Mouse (Mus musculus) hindbrain, postnatal 0 days (tissue): Measurements from ENCODE around the gene Erv3. TPM values are rescaled to one million over a fixed set of nuclear protein-coding genes. Genes with fewer than 3 reads are reported as not detected.

Experiments used
- ATAC-seq: fragments of 200-750 bp; cut with Nextera tagmentation; 2 replicates; pipeline ENCODE4 v1.8.0; 2017; ENCODE audit warnings: mild to moderate bottlenecking, moderate TSS enrichment, moderate library complexity
- DNase-seq: peaks from one replicate; pipeline ENCODE4 v3.0.0-alpha.2; 2015; ENCODE audit warnings: low spot score
- H3K27ac ChIP-seq: fragments of 300-500 bp; sonication (generic); 2 replicates; pipeline ENCODE4 v1.5.1; 2014; ENCODE audit warnings: mild to moderate bottlenecking
- H3K27me3 ChIP-seq: fragments of 300-500 bp; sonication (generic); 2 replicates; pipeline ENCODE4 v1.6.1; 2014; ENCODE audit warnings: low read length, mixed read lengths; ENCODE audit not compliant: insufficient read depth
- H3K36me3 ChIP-seq: fragments of 300-500 bp; sonication (generic); 2 replicates; pipeline ENCODE4 v1.6.1; 2014; ENCODE audit warnings: low read length, mixed read lengths; ENCODE audit not compliant: insufficient read depth
- H3K4me1 ChIP-seq: fragments of 300-500 bp; sonication (generic); 2 replicates; pipeline ENCODE4 v1.6.1; 2014; ENCODE audit warnings: antibody characterized with exemption, low read length, mixed read lengths; ENCODE audit not compliant: insufficient read depth
- H3K4me2 ChIP-seq: fragments of 300-500 bp; sonication (generic); 2 replicates; pipeline ENCODE4 v1.6.1; 2014; ENCODE audit warnings: low read depth, mild to moderate bottlenecking, low read length, moderate library complexity, mixed read lengths
- H3K4me3 ChIP-seq: fragments of 300-500 bp; sonication (generic); 2 replicates; pipeline ENCODE4 v1.5.1; 2014; ENCODE audit warnings: low read length
- H3K9ac ChIP-seq: fragments of 300-500 bp; sonication (generic); replicated peaks from 2 replicates; pipeline ENCODE4 v1.6.1; 2014; ENCODE audit warnings: mild to moderate bottlenecking, low read length, moderate library complexity, mixed read lengths
- H3K9me3 ChIP-seq: fragments of 300-500 bp; sonication (generic); 2 replicates; pipeline ENCODE4 v1.6.1; 2016; ENCODE audit warnings: low read length, mixed read lengths
- CTCF ChIP-seq: IDR thresholded peaks from 2 replicates; pipeline ENCODE4 v1.5.1; 2016; ENCODE audit warnings: antibody characterized with exemption, control low read depth, low read depth
- WGBS: fragments of 180-500 bp; shearing (Covaris S2); extraction: QIAGEN DNeasy Blood & Tissue Kit; methylation state at CpG from one replicate; pipeline ENCODE4 v1.1.7; 2014; 5-methylcytosine and 5-hydroxymethylcytosine counted together
- polyA plus RNA-seq: library from polyadenylated mRNA; unstranded; fragments of >200 nt; fragmentation: Nextera tagmentation; extraction: Ambion mirVana; gene quantifications from 2 replicates; pipeline ENCODE4 v1.2.1, GENCODE M21; 2015
- total RNA-seq: library from RNA; depleted of rRNA; stranded (reverse); fragments of >200 nt; gene quantifications from 2 replicates; pipeline ENCODE4 v1.2.3, GENCODE M21; 2014

The Erv3 gene
- total and polyA plus RNA-seq, 2 experiments from 2014 or later = 0.04 TPM; not detected in 1

- H3K27me3 ChIP-seq = no peaks in the 10 kb centered on the region
- no peak overlapping the region for H3K4me2 ChIP-seq
- WGBS = 59% methylated on average over 5 of the region's 5 CpGs
- H3K9ac ChIP-seq = no peak overlapping the region
- no peak overlapping the region for H3K4me3 ChIP-seq
- no peaks in the 10 kb centered on the region for H3K4me1 ChIP-seq
- H3K27ac ChIP-seq = no peak overlapping the region
- ATAC-seq = no peak
- no peak for DNase-seq
- H3K36me3 ChIP-seq = no peaks in the 10 kb centered on the region
- TF ChIP-seq CTCF = no peak
- H3K9me3 ChIP-seq = no peaks in the 10 kb centered on the region
These were observed 45.5 kb upstream of the Erv3 start for GRCm38 (mm10) chr2:131905025-131905424.

DNA sequence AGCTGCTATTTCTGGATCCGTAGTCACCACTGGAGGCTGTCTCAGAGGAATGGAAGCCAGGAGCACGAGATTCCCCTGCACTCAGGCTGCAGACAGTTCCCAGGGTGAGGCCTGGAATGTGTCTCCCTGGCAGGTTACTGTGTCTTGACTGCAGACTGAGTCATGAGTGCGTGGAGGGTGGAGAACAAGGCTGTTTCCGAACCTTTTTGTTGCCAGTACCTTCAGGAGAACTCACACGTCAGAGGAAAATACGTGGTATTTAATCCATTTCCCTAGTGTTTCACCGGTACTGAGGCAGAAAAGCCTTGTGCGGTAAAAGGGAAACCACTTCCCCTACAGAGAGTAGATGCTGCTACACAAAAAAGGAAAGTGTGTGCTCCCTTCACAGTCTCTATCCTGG lies 43.3 kb upstream of the Erv3 start:
- no peaks in the 10 kb centered on the region for H3K9me3 ChIP-seq
- no peak overlapping the region for H3K4me2 ChIP-seq
- no peak for TF ChIP-seq CTCF
- H3K4me3 ChIP-seq = no peak overlapping the region
- H3K9ac ChIP-seq = no peak overlapping the region
- DNase-seq (no peak), ATAC-seq (no peak)
- H3K27ac ChIP-seq = no peak overlapping the region; the same call in 1 of the 2 replicates
- H3K27me3 ChIP-seq = no peaks in the 10 kb centered on the region
- no peaks in the 10 kb centered on the region for H3K4me1 ChIP-seq
- WGBS = 40% methylated on average over 8 of the region's 8 CpGs
- H3K36me3 ChIP-seq = no peaks in the 10 kb centered on the region

- H3K9ac ChIP-seq = no peak overlapping the region
- no peaks in the 10 kb centered on the region for H3K9me3 ChIP-seq
- 53% methylated on average over 3 of the region's 3 CpGs for WGBS
- no peaks in the 10 kb centered on the region for H3K27me3 ChIP-seq
- no peak for DNase-seq
- no peak overlapping the region for H3K27ac ChIP-seq
- ATAC-seq = no peak
- H3K4me2 ChIP-seq = no peak overlapping the region
- no peak overlapping the region for H3K4me3 ChIP-seq
- H3K4me1 ChIP-seq = no peaks in the 10 kb centered on the region
- no peak for TF ChIP-seq CTCF
- no peaks in the 10 kb centered on the region for H3K36me3 ChIP-seq
These were observed 42.9 kb upstream of the Erv3 start for GRCm38 (mm10) chr2:131902423-131902822.

- DNase-seq (no peak), ATAC-seq (no peak)
- Histone ChIP-seq H3K9me3 (no peaks in the 10 kb centered on the region), H3K27me3 (no peaks in the 10 kb centered on the region), H3K9ac (no peak overlapping the region), H3K27ac (no peak overlapping the region), H3K4me1 (no peaks in the 10 kb centered on the region), H3K4me3 (no peak overlapping the region), H3K36me3 (no peaks in the 10 kb centered on the region), H3K4me2 (no peak overlapping the region)
- TF ChIP-seq CTCF = no peak
- WGBS = 83% methylated on average over 12 of the region's 12 CpGs
These were observed 38.0 kb upstream of the Erv3 start for GRCm38 (mm10) chr2:131897336-131898109.

DNA sequence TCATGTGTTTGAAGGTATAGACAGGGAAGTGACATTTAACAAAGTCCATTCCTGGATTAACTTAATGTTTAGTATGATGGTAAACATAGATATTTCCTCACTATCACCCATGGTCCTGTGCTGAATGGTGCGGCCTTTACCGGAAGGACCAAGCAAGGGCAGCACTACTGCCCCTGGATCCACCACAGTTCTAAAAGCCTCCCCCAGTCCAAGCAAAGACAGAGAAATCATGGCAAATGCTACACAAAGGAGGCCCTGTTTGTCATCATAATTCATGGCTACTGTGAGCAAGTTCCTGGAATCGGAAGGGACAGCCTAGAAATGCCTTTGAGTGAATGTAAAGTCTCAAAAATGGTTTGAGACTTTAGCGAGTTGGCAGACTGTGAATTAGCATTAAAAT lies 36.5 kb upstream of the Erv3 start:
- no peak for TF ChIP-seq CTCF
- DNase-seq (no peak), ATAC-seq (no peak)
- Histone ChIP-seq H3K4me3 (no peak overlapping the region), H3K4me1 (0 out of 2 replicates have a peak, but pooled peaks cover 3% of the 10 kb centered on the region), H3K9me3 (no peaks in the 10 kb centered on the region), H3K4me2 (no peak overlapping the region), H3K27ac (no peak overlapping the region), H3K9ac (no peak overlapping the region), H3K36me3 (no peaks in the 10 kb centered on the region), H3K27me3 (no peaks in the 10 kb centered on the region)
- 93% methylated on average over 4 of the region's 4 CpGs for WGBS

GRCm38 (mm10) chr2:131895106-131895505 lies 35.6 kb upstream of the Erv3 start:
- H3K9ac ChIP-seq = no peak overlapping the region
- H3K9me3 ChIP-seq = no peaks in the 10 kb centered on the region
- no peak overlapping the region for H3K27ac ChIP-seq
- no peaks in the 10 kb centered on the region for H3K27me3 ChIP-seq
- H3K4me2 ChIP-seq = no peak overlapping the region
- H3K4me1 ChIP-seq = 0 out of 2 replicates have a peak, but pooled peaks cover 3% of the 10 kb centered on the region
- no peak for TF ChIP-seq CTCF
- 80% methylated on average over 2 of the region's 2 CpGs for WGBS
- H3K4me3 ChIP-seq = no peak overlapping the region
- no peaks in the 10 kb centered on the region for H3K36me3 ChIP-seq
- ATAC-seq (no peak), DNase-seq (no peak)

DNA sequence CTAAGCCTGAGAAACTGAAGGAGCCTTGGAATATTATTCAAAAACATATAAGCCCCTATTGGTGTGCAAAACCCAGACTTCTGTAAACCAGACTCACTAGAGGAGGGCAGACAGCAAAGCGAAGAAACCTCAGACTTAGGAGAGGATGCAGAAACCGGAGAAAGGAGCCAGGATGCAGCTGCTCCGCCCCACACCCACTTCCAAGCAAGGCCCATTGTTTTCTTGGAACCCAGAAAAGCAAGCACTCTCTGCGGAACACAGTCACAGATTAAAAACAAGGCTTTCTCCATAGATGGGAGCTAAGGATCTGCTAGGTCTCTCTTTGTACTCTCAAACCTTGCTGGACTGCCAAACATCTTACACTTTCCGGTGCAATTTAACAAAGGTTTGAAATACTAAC lies 33.0 kb upstream of the Erv3 start:
- no peak for TF ChIP-seq CTCF
- Histone ChIP-seq H3K4me1 (0 out of 2 replicates have a peak, but pooled peaks cover 3% of the 10 kb centered on the region), H3K27ac (no peak overlapping the region), H3K9ac (no peak overlapping the region), H3K4me2 (no peak overlapping the region), H3K4me3 (no peak overlapping the region), H3K9me3 (no peaks in the 10 kb centered on the region), H3K27me3 (no peaks in the 10 kb centered on the region), H3K36me3 (no peaks in the 10 kb centered on the region)
- 30% methylated on average over 5 of the region's 5 CpGs for WGBS
- no peak for DNase-seq
- ATAC-seq = no peak
